Mouse (Mus musculus): ENCODE data around the gene Foxf1. TPM values are rescaled to one million over a fixed set of nuclear protein-coding genes. Genes with fewer than 3 reads are reported as not detected.

The Foxf1 gene
- not detected in 4 replicates for total RNA-seq (2023)

GRCm38 (mm10) chr8:121084210-121084951 is at the start of gene Foxf1:
Gene Foxf1 (plus strand): TSS chr8:121084386.

GRCm38 (mm10) chr8:121107668-121108656 is 23.8 kb downstream of the Foxf1 start, which contains the start of gene Mthfsd:
Gene Mthfsd (minus strand): TSS chr8:121108392.

DNA sequence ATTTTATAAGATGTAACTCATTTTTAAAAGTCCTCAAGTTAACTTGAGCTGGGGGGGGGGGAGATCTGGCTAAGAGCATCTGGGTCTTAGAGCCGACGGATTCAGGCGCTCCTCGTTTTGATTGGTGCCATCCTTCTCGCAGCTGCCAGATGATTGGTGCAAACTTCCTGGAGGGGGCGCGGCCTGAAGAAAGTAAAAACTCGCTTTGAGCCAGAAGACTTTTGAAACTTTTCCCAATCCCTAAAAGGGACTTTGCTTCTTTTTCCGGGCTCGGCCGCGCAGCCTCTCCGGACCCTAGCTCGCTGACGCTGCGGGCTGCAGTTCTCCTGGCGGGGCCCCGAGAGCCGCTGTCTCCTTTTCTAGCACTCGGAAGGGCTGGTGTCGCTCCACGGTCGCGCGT is 31.8 kb downstream of the Foxf1 start, which contains the start of gene Foxc2:
Gene Foxc2 (plus strand): TSS at position 224 of the 400 bp plus-strand sequence.

DNA sequence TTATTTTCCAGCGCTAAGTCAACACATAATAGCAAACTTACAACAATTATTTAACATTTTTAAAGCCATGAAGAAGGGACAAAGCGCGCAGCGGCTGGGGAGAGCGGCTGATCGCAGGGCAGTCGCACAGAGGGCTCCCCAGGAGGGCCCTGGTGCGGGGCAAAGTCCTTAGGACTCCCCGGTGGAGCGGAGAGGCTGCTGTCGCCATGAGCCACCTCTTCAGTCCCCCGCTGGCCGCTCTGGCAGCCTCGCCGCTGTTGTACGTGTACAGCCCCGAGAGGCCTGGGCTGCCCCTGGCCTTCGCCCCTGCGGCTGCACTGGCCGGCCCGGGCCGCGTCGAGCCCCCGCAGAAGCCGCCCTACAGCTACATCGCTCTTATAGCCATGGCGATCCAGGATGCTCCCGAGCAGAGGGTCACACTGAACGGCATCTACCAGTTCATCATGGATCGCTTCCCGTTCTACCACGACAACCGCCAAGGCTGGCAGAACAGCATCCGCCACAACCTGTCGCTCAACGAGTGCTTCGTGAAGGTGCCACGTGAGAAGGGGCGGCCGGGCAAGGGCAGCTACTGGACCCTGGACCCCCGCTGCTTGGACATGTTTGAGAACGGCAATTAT is 43.7 kb downstream of the Foxf1 start, which contains the start of gene Foxl1:
Gene Foxl1 (plus strand): TSS at position 185 of the 620 bp plus-strand sequence.

Other genes with a start within 250 kb of the Foxf1 start
- gene Mthfsd, start 24.0 kb downstream of the Foxf1 start, total RNA-seq (2023): 20.2 to 21.9 TPM (median 21.1 TPM) in 4 replicates
- 0.29 TPM in 1 of 4 replicates, not detected in the others for gene Foxc2, start 31.8 kb downstream of the Foxf1 start, total RNA-seq (2023)
- not detected in 4 replicates for gene Foxl1, start 43.6 kb downstream of the Foxf1 start, total RNA-seq (2023)